Comparison of ENCODE assay signal across 8 mouse cellular contexts in genomic region chr13:51580263-51581044, GRCm38 (mm10). TPM values are rescaled to one million over a fixed set of nuclear protein-coding genes. Genes with fewer than 3 reads are reported as not detected.
A peak's percentile ranks its signal among the peaks of the same experiment; 100 is the strongest.
DNase-seq lines count a peak whose midpoint lies in the region; ATAC-seq and TF ChIP-seq lines count a peak whose summit lies in the region.

No protein-coding gene starts in this region.

- H3K9ac ChIP-seq in limb, embryonic 14.5 days (ENCODE audit: low read depth, low read length, severe bottlenecking): no peak overlapping the region

- peak overlapping the region; percentile 40; the same call in 1 of the 2 replicates for H3K27ac ChIP-seq in limb, embryonic 14.5 days (replicated peaks; ENCODE audit: low read depth, low read length)

- no peak overlapping the region for H3K4me3 ChIP-seq in limb, embryonic 14.5 days (replicated peaks; ENCODE audit: low read length)

- peak; percentile 31 to 50 for DNase-seq in left cerebral cortex, adult 18-20 months (ENCODE audit: low spot score in 2 of 2)
- DNase-seq in left cerebral cortex, adult 11 months (ENCODE audit: low spot score): no peak
- DNase-seq in limb, embryonic 14.5 days (ENCODE audit: low spot score): peak; percentile 81
- DNase-seq in right cerebral cortex, postnatal 25 days: peak; percentile 67
- no peak for DNase-seq in T-cell, adult 2 months (ENCODE audit: low spot score)

- TF ChIP-seq POLR2A in limb, embryonic 14.5 days (IDR thresholded peaks at IDR 0.05; ENCODE audit: borderline replicate concordance, extremely low read depth, insufficient read depth, insufficient read length): no peak

- peak; percentile 94 for ATAC-seq in frontal cortex, adult (ENCODE audit: low TSS enrichment)
- peak; percentile 87 for ATAC-seq in limb, embryonic 14.5 days (ENCODE audit: low FRiP score, low read depth)
- ATAC-seq in megakaryocyte-erythroid progenitor cell, adult 5-6 weeks (replicated peaks; ENCODE audit: low FRiP score, low TSS enrichment, poor library complexity, severe bottlenecking): no peak
- no peak for ATAC-seq in inflammation-experienced regulatory T-cells, adult 6 months

- H3K4me2 ChIP-seq in limb, embryonic 14.5 days (replicated peaks; ENCODE audit: low read depth, low read length, severe bottlenecking): peak overlapping the region; percentile 6; the same call in 1 of the 2 replicates

- WGBS in limb, embryonic 14.5 days: 6% methylated on average over 8 of the region's 8 CpGs

- H3K27me3 ChIP-seq in limb, embryonic 14.5 days (ENCODE audit: control insufficient read depth, insufficient read depth, low read length): no peaks in the 10 kb centered on the region

- H3K9me3 ChIP-seq in limb, embryonic 14.5 days (ENCODE audit: control insufficient read depth, low read length): no peaks in the 10 kb centered on the region

- H3K36me3 ChIP-seq in limb, embryonic 14.5 days (ENCODE audit: control insufficient read depth, insufficient read depth, low read length): no peaks in the 10 kb centered on the region

- peaks cover 13% of the 10 kb centered on the region for H3K4me1 ChIP-seq in limb, embryonic 14.5 days (ENCODE audit: control insufficient read depth, insufficient read depth, low read length)

RNA-seq across cellular contexts. Expression of gene Shc3, which starts 11.2 kb away (rescaled TPM):
- 100 to 1,000 TPM; 203 to 207 TPM for total RNA-seq in left cerebral cortex, adult 18-20 months (2021)
- polyA plus RNA-seq in limb, embryonic 14.5 days (2012; rRNA removed): 1.1 and 1.4 TPM in 2 replicates
- 0.62 and 0.69 TPM in 2 replicates for polyA plus RNA-seq in limb, embryonic 14.5 days (2014; fragmentation: Nextera tagmentation; extraction: Ambion mirVana)
- not detected in 2 replicates for total RNA-seq in megakaryocyte-erythroid progenitor cell, adult 5-6 weeks (2014; fragmentation: Nextera tagmentation)
- not detected in 2 replicates for total RNA-seq in megakaryocyte-erythroid progenitor cell, adult 5-6 weeks (2017)
- polyA plus RNA-seq in inflammation-experienced regulatory T-cells, adult 6 months (2017; shearing (Covaris generic)): not detected

Comparison
In these comparisons a context has a peak if more than half of its experiments do, and no peak if none do; other contexts are left out.
1. DNase-seq: peak in left cerebral cortex, adult 18-20 months (2 of 2), limb, embryonic 14.5 days (single experiment) and right cerebral cortex, postnatal 25 days (single experiment); none in left cerebral cortex, adult 11 months (single experiment) and T-cell, adult 2 months (single experiment).
2. ATAC-seq: peak in frontal cortex, adult (single experiment) and limb, embryonic 14.5 days (single experiment); none in megakaryocyte-erythroid progenitor cell, adult 5-6 weeks (single experiment) and inflammation-experienced regulatory T-cells, adult 6 months (single experiment).
3. RNA of gene Shc3, which starts 11.2 kb away (total RNA-seq): 203 to 207 TPM in left cerebral cortex, adult 18-20 months; not detected in megakaryocyte-erythroid progenitor cell, adult 5-6 weeks; every median in the first group is over 100 times any median in the second.